Mouse (Mus musculus) stomach, postnatal 0 days (tissue): ENCODE results near the gene Slc38a2. TPM values are rescaled to one million over a fixed set of nuclear protein-coding genes. Genes with fewer than 3 reads are reported as not detected.

Experiments used
- ATAC-seq: fragments of 200-750 bp; cut with Nextera tagmentation; 2 replicates; pipeline ENCODE4 v1.8.0; 2017; ENCODE audit not compliant: low FRiP score, low TSS enrichment
- DNase-seq: peaks from one replicate; pipeline ENCODE4 v3.0.0-alpha.2; 2016; ENCODE audit warnings: low spot score
- H3K27ac ChIP-seq: fragments of 300-500 bp; sonication (generic); replicated peaks from 2 replicates; pipeline ENCODE4 v1.5.1; 2014; ENCODE audit warnings: mild to moderate bottlenecking, control low read depth
- H3K27me3 ChIP-seq: fragments of 300-500 bp; sonication (generic); 2 replicates; pipeline ENCODE4 v1.6.1; 2014; ENCODE audit warnings: low read length; ENCODE audit not compliant: control insufficient read depth, insufficient read depth
- H3K36me3 ChIP-seq: fragments of 300-500 bp; sonication (generic); 2 replicates; pipeline ENCODE4 v1.6.1; 2014; ENCODE audit warnings: low read length, mixed read lengths; ENCODE audit not compliant: control insufficient read depth, insufficient read depth
- H3K4me1 ChIP-seq: fragments of 300-500 bp; sonication (generic); replicated peaks from 2 replicates; pipeline ENCODE4 v1.6.1; 2014; ENCODE audit warnings: antibody characterized with exemption; ENCODE audit not compliant: control insufficient read depth, insufficient read depth
- H3K4me2 ChIP-seq: fragments of 300-500 bp; sonication (generic); replicated peaks from 2 replicates; pipeline ENCODE4 v1.6.1; 2014; ENCODE audit warnings: low read depth, mild to moderate bottlenecking, control low read depth, moderate library complexity
- H3K4me3 ChIP-seq: fragments of 300-500 bp; sonication (generic); 2 replicates; pipeline ENCODE4 v1.5.1; 2014; ENCODE audit warnings: low read depth, low read length, control low read depth
- H3K9ac ChIP-seq: fragments of 300-500 bp; sonication (generic); 2 replicates; pipeline ENCODE4 v1.6.1; 2014; ENCODE audit warnings: mild to moderate bottlenecking, low read length, control low read depth, mixed read lengths
- H3K9me3 ChIP-seq: fragments of 300-500 bp; sonication (generic); 2 replicates; pipeline ENCODE4 v1.6.1; 2016; ENCODE audit warnings: low read length; ENCODE audit not compliant: control insufficient read depth
- CTCF ChIP-seq: IDR thresholded peaks from 2 replicates; pipeline ENCODE4 v1.5.1; 2016; ENCODE audit warnings: antibody characterized with exemption, low read depth, mild to moderate bottlenecking, moderate library complexity
- EP300 ChIP-seq: optimal IDR thresholded peaks from 2 replicates; pipeline ENCODE3; 2016; ENCODE audit warnings: antibody characterized with exemption
- WGBS: fragments of 180-500 bp; shearing (Covaris S2); extraction: QIAGEN DNeasy Blood & Tissue Kit; methylation state at CpG from one replicate; pipeline ENCODE4 v1.1.7; 2014; 5-methylcytosine and 5-hydroxymethylcytosine counted together
- polyA plus RNA-seq: library from polyadenylated mRNA; unstranded; fragments of >200 nt; fragmentation: Nextera tagmentation; extraction: Ambion mirVana; gene quantifications from 2 replicates; pipeline ENCODE4 v1.2.1, GENCODE M21; 2015

Gene Slc38a2
- polyA plus RNA-seq, 1 experiment from 2014 or later = 55.3 TPM

DNA sequence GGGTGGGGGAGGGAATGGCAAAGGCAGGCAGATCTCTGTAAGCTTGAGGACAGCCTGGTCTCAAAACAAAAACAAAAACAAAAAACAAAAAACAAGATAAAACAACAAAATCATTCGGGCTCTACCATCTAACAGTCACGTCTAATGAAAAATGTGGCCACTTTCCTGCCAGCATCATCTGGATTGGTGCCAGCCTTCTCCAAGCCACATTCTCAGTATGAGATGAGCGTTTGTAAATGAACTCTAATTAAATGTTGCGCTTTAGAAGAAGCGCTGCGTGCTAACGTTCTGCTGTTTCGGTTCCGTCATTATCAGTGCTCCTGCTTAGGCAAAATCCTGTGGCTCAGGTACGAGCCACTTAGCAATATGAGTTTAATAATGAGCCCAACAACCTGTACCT, 47.0 kb downstream of the Slc38a2 start:
- Histone ChIP-seq H3K36me3 (no peaks in the 10 kb centered on the region), H3K9ac (no peak overlapping the region), H3K4me3 (no peak overlapping the region), H3K27ac (no peak overlapping the region), H3K4me2 (no peak overlapping the region), H3K4me1 (no peaks in the 10 kb centered on the region), H3K27me3 (no peaks in the 10 kb centered on the region), H3K9me3 (no peaks in the 10 kb centered on the region)
- no peak for ATAC-seq
- WGBS = 85% methylated on average over 10 of the region's 10 CpGs
- TF ChIP-seq EP300 (no peak), CTCF (no peak)
- no peak for DNase-seq

DNA sequence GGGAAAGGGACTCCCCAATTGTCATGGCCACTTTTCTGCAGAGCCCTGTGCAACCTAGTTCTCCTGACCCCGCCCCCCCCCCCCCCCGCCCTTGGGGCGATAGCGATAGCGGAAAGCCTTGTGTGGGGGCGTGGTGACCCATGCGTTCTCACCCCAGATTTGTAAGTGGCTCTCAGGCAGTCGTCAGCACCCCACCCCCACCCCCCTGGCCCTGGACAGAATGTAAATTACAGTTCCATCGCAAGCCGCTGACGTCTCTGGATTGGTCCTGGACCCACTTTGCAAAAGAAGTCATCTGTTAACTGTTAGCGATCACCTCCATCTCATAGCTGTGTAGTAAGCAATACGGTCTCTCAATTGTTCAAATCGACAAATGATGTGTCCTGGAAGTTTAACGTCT, 52.2 kb downstream of the Slc38a2 start:
- no peaks in the 10 kb centered on the region for H3K27me3 ChIP-seq
- no peak overlapping the region for H3K27ac ChIP-seq
- no peaks in the 10 kb centered on the region for H3K9me3 ChIP-seq
- H3K4me3 ChIP-seq = no peak overlapping the region
- DNase-seq = peak; percentile 22
- no peak overlapping the region for H3K4me2 ChIP-seq
- no peak for ATAC-seq
- 0 out of 2 replicates have a peak, but pooled peaks cover 2% of the 10 kb centered on the region for H3K4me1 ChIP-seq
- WGBS = 29% methylated on average over 14 of the region's 15 CpGs
- H3K36me3 ChIP-seq = no peaks in the 10 kb centered on the region
- no peak for TF ChIP-seq CTCF
- no peak for TF ChIP-seq EP300
- no peak overlapping the region for H3K9ac ChIP-seq

DNA sequence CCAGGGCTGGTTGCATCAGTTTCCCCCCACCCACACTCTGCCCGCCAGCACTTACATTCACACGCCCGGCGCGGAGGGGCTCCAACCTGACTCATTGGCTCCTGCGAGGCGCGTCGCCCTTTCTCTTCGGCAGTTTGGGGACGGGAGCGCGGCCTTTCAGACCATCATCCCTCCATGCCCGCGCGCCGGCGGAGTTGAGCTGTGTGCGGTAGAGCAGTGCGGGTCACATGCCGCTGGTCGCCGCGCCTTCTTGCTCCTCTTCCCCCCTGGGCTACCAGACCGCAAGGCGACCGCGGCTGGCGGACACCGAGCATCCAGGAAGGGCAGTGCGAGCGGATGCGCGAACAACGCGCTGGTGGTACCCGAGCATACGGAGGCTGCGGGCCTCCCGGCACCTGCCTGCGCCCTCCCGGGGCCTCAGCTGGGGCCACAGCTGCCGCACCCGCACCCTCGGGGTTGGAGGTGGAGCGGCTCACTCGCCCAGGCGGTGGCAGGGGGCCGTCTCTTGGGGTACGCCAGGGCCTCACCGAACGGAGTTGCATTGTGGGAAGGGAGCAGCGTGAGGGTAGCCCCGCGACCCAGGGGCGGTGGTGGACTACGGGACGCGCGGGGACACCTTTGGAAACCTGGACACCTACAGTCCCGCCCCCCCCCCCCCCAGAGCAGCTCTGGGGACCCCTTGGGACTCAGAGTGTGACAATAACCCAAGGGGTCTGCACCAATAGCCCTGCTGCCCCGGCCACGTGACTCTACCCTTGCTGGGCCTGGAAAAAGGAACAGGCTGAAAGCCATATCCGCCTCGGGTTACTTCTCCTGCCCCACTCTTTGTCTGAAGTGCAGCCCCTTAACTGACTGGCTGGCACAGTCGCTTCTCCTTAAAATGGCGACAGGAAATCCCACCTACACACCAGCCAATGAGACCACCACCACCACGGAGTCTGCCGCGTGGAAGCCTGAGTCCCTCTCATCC, 56.8 kb downstream of the Slc38a2 start, which contains the start of gene Slc38a1:
Gene Slc38a1 (minus strand): TSS at position 478 of the 970 bp plus-strand sequence.
- TF ChIP-seq EP300 (no peak), CTCF (no peak)

DNA sequence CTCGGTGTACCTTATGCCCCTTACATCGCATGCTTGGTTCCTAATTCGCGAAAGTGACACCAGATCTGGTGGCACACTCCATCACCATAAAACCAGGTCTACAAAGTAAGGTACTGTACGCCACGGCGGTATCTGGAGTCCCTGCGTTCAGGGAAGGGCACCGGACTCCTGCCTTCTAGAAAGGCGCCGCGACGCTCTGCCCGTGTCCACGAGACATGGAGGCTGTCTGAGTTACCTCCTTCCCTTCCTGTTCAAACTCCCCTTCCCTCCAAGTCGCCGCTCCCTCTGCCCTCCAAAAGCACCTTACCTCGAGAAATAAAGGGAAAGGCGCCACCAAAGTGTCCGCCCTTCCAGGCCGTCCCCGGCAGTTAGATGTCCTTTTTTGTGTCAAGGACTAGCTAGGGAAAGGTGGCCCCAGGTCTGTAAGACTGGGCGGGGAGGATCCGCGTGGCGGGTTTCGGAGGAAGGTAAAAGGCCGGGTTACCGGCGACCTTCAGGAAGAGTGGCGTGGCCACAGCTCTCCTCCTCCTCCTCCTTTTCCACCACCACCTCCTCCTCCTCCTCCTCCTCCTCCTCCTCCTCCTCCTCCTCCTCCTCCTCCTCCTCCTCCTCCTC, 57.6 kb downstream of the Slc38a2 start:
- H3K4me1 ChIP-seq = 0 out of 2 replicates have a peak, but pooled peaks cover 2% of the 10 kb centered on the region
- under 1% methylated on average over 30 of the region's 31 CpGs for WGBS

More for the DNA sequence above, 56.8 kb downstream of the Slc38a2 start, which contains the start of gene Slc38a1:
- peak; percentile 52 for ATAC-seq
- H3K9ac ChIP-seq = peak within 1 kb of the TSS; percentile 77
- peak; percentile 65 for DNase-seq
- WGBS = under 1% methylated on average over 65 of the region's 70 CpGs
- peak within 1 kb of the TSS; percentile 95 for H3K4me2 ChIP-seq
- no peaks in the 10 kb centered on the region for H3K36me3 ChIP-seq
- 0 out of 2 replicates have a peak, but pooled peaks cover 2% of the 10 kb centered on the region for H3K4me1 ChIP-seq
- no peaks in the 10 kb centered on the region for H3K9me3 ChIP-seq
- H3K27me3 ChIP-seq = no peaks in the 10 kb centered on the region
- H3K27ac ChIP-seq = peak within 1 kb of the TSS; percentile 90
- H3K4me3 ChIP-seq = peak within 1 kb of the TSS; percentile 66

DNA sequence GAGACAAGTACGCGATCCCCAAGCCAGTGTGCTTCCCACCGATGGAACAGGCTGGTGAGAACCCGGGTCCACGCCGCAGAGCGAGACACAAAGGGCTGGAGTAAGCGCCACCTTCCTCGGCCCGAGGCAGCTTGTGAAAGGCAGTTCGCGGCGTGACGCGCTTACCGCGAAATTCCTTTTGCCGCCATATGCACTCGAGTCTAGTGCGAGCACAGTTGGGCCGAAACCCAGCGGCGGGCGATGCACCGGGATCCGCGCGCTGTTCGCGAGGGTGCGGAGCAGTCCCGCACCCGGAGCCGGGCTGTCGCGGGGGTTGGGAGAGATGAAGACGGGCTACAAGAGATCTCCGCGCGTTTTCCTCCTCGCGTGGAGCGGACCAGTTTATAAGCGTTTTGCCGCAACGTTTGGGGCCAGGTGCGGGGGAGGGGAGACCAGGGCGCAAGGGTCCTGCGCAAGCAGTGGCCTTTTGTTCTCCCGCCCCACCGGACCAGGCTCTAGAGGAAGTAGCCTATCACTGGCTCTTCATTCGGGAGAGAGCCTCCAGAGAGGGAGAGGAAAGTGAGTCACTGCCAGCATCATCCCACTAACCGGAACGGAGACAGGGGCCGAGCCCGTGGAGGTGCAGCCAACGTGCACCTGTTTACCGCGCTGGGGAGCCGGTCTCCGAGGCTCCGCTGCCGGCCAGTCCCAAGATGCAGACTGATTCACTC, 58.3 kb downstream of the Slc38a2 start:
- H3K27ac ChIP-seq = peak overlapping the region; percentile 90
- DNase-seq (peak; percentile 73), ATAC-seq (peak; percentile 83)
- peak overlapping the region; percentile 95 for H3K4me2 ChIP-seq
- TF ChIP-seq EP300 (no peak), CTCF (no peak)
- no peaks in the 10 kb centered on the region for H3K27me3 ChIP-seq
- H3K9ac ChIP-seq = peak overlapping the region; percentile 74
- whole genome bisulfite sequencing = under 1% methylated on average over 63 of the region's 63 CpGs
- H3K4me1 ChIP-seq = 0 out of 2 replicates have a peak, but pooled peaks cover 2% of the 10 kb centered on the region
- H3K36me3 ChIP-seq = no peaks in the 10 kb centered on the region
- peak overlapping the region; percentile 66 for H3K4me3 ChIP-seq
- no peaks in the 10 kb centered on the region for H3K9me3 ChIP-seq

More for the DNA sequence above, 57.6 kb downstream of the Slc38a2 start:
- no peaks in the 10 kb centered on the region for H3K9me3 ChIP-seq
- DNase-seq (peak; percentile 53), ATAC-seq (peak; percentile 8)
- peak overlapping the region; percentile 66 for H3K4me3 ChIP-seq
- peak overlapping the region; percentile 90 for H3K27ac ChIP-seq
- peak overlapping the region; percentile 95 for H3K4me2 ChIP-seq
- H3K9ac ChIP-seq = peak overlapping the region; percentile 74
- H3K27me3 ChIP-seq = no peaks in the 10 kb centered on the region
- H3K36me3 ChIP-seq = no peaks in the 10 kb centered on the region
- TF ChIP-seq CTCF (no peak), EP300 (no peak)
